Mouse (Mus musculus): ENCODE results near the gene Arl14. TPM values are rescaled to one million over a fixed set of nuclear protein-coding genes. Genes with fewer than 3 reads are reported as not detected.

Arl14 gene
- total RNA-seq (2015; ENCODE audit: low replicate concordance): not detected in 2 replicates
- not detected in 2 replicates for total RNA-seq (2017; ENCODE audit: low replicate concordance)

GRCm38 (mm10) chr3:69221806-69222501 is at the start of gene Arl14:
Arl14 (plus strand) TSS chr3:69222419.
- no peak for ATAC-seq (replicated peaks; ENCODE audit: low FRiP score, poor library complexity, severe bottlenecking)

GRCm38 (mm10) chr3:69175229-69175628 is 47.0 kb upstream of the Arl14 start:
- no peak for ATAC-seq (replicated peaks; ENCODE audit: low FRiP score, poor library complexity, severe bottlenecking)

- ATAC-seq (replicated peaks; ENCODE audit: low FRiP score, poor library complexity, severe bottlenecking): no peak
Observed at GRCm38 (mm10) chr3:69177168-69177797, 44.9 kb upstream of the Arl14 start.

GRCm38 (mm10) chr3:69177914-69178313 is 44.3 kb upstream of the Arl14 start:
- ATAC-seq (replicated peaks; ENCODE audit: low FRiP score, poor library complexity, severe bottlenecking): no peak

- ATAC-seq (replicated peaks; ENCODE audit: low FRiP score, poor library complexity, severe bottlenecking): no peak
Observed at GRCm38 (mm10) chr3:69178365-69179004, 43.7 kb upstream of the Arl14 start.

GRCm38 (mm10) chr3:69181531-69181930 is 40.7 kb upstream of the Arl14 start:
- no peak for ATAC-seq (replicated peaks; ENCODE audit: low FRiP score, poor library complexity, severe bottlenecking)

- ATAC-seq (replicated peaks; ENCODE audit: low FRiP score, poor library complexity, severe bottlenecking): no peak
Observed at GRCm38 (mm10) chr3:69182225-69182624, 40.0 kb upstream of the Arl14 start.

GRCm38 (mm10) chr3:69185244-69185643 is 37.0 kb upstream of the Arl14 start:
- ATAC-seq (replicated peaks; ENCODE audit: low FRiP score, poor library complexity, severe bottlenecking): no peak

GRCm38 (mm10) chr3:69186031-69186430 is 36.2 kb upstream of the Arl14 start:
- ATAC-seq (replicated peaks; ENCODE audit: low FRiP score, poor library complexity, severe bottlenecking): no peak

- no peak for ATAC-seq (replicated peaks; ENCODE audit: low FRiP score, poor library complexity, severe bottlenecking)
Observed at GRCm38 (mm10) chr3:69186643-69187042, 35.6 kb upstream of the Arl14 start.

- no peak for ATAC-seq (replicated peaks; ENCODE audit: low FRiP score, poor library complexity, severe bottlenecking)
Observed at GRCm38 (mm10) chr3:69192995-69193394, 29.2 kb upstream of the Arl14 start.

GRCm38 (mm10) chr3:69194496-69194895 is 27.7 kb upstream of the Arl14 start:
- ATAC-seq (replicated peaks; ENCODE audit: low FRiP score, poor library complexity, severe bottlenecking): no peak

GRCm38 (mm10) chr3:69195251-69195650 is 27.0 kb upstream of the Arl14 start:
- no peak for ATAC-seq (replicated peaks; ENCODE audit: low FRiP score, poor library complexity, severe bottlenecking)

GRCm38 (mm10) chr3:69198098-69198497 is 24.1 kb upstream of the Arl14 start:
- ATAC-seq (replicated peaks; ENCODE audit: low FRiP score, poor library complexity, severe bottlenecking): no peak

GRCm38 (mm10) chr3:69200251-69200650 is 22.0 kb upstream of the Arl14 start:
- ATAC-seq (replicated peaks; ENCODE audit: low FRiP score, poor library complexity, severe bottlenecking): no peak

GRCm38 (mm10) chr3:69201206-69201605 is 21.0 kb upstream of the Arl14 start:
- ATAC-seq (replicated peaks; ENCODE audit: low FRiP score, poor library complexity, severe bottlenecking): no peak

- no peak for ATAC-seq (replicated peaks; ENCODE audit: low FRiP score, poor library complexity, severe bottlenecking)
Observed at GRCm38 (mm10) chr3:69202876-69203275, 19.3 kb upstream of the Arl14 start.

GRCm38 (mm10) chr3:69205266-69206054 is 16.8 kb upstream of the Arl14 start:
- no peak for ATAC-seq (replicated peaks; ENCODE audit: low FRiP score, poor library complexity, severe bottlenecking)

- no peak for ATAC-seq (replicated peaks; ENCODE audit: low FRiP score, poor library complexity, severe bottlenecking)
Observed at GRCm38 (mm10) chr3:69206193-69206893, 15.9 kb upstream of the Arl14 start.
